Mouse (Mus musculus) brain, embryonic 18.5 days (tissue): ENCODE results near the gene Ogdh.

Source experiments
- DNase-seq: peaks from one replicate; pipeline ENCODE4 v3.0.0-alpha.2; 2012; ENCODE audit warnings: low read depth, low spot score

The Ogdh gene

DNA sequence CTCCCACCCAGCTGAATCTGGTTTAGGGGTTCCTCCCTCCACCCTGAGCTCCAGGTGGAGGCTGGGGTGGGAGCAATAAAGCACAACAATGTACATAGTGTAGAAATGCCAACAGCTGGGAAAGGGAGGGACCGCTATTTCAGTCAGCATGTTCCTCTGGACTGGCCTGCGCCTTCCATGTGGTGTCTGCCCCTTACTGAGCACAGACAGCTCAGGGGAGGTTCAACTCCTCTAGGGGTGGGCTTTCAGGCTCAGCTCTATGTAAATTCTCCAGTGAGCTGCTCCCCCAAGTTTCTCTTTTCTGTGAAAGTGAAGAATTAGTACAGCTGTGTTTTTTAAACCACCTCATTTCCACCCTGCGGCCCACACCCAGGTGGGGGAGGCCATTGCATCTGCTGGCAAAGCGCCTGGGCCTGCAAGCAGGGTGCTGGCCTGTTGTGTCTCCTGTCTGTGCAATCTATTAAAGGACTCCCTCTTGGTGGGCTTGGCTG is 114.2 kb downstream of the Ogdh start:
- no peak for DNase-seq
